Mouse (Mus musculus) myocyte (in vitro differentiated cells): ENCODE measurements around the gene Tbcel.

ENCODE experiments used
- CEBPB ChIP-seq: IDR thresholded peaks from 2 replicates; pipeline ENCODE4 v1.6.1; 2011; ENCODE audit warnings: mild to moderate bottlenecking, moderate library complexity; ENCODE audit not compliant: poor library complexity, insufficient read depth, severe bottlenecking
- E2F4 ChIP-seq: IDR thresholded peaks from one replicate; pipeline ENCODE4 v1.6.1; 2011; ENCODE audit warnings: mild to moderate bottlenecking, control low read depth, moderate library complexity; ENCODE audit not compliant: insufficient read depth
- MAX ChIP-seq: IDR thresholded peaks from one replicate; pipeline ENCODE4 v1.6.1; 2011; ENCODE audit warnings: low read depth, mild to moderate bottlenecking, control low read depth
- POLR2A ChIP-seq: IDR thresholded peaks from one replicate; pipeline ENCODE4 v1.6.1; 2011; ENCODE audit warnings: low read depth, mild to moderate bottlenecking, control low read depth, moderate library complexity; ENCODE audit not compliant: insufficient read length
- POLR2AphosphoS2 ChIP-seq: IDR thresholded peaks from one replicate; pipeline ENCODE4 v1.6.1; 2011; ENCODE audit warnings: low read depth, control low read depth; ENCODE audit not compliant: insufficient read length
- REST ChIP-seq: IDR thresholded peaks from one replicate; pipeline ENCODE4 v1.6.1; 2011; ENCODE audit warnings: mild to moderate bottlenecking, control low read depth, moderate library complexity; ENCODE audit not compliant: insufficient read depth, insufficient read length
- SRF ChIP-seq: IDR thresholded peaks from one replicate; pipeline ENCODE4 v1.6.1; 2011; ENCODE audit warnings: low read depth; ENCODE audit not compliant: control insufficient read depth, insufficient read length
- TCF12 ChIP-seq: IDR thresholded peaks from one replicate; pipeline ENCODE4 v1.6.1; 2011; ENCODE audit warnings: mild to moderate bottlenecking, control low read depth; ENCODE audit not compliant: poor library complexity, insufficient read depth, severe bottlenecking
- TCF3 ChIP-seq: IDR thresholded peaks from one replicate; pipeline ENCODE4 v1.6.1; 2011; ENCODE audit warnings: low read depth, control low read depth; ENCODE audit not compliant: insufficient read length
- USF1 ChIP-seq: IDR thresholded peaks from one replicate; pipeline ENCODE4 v1.6.1; 2011; ENCODE audit warnings: low read depth, mild to moderate bottlenecking, control low read depth, moderate library complexity

DNA sequence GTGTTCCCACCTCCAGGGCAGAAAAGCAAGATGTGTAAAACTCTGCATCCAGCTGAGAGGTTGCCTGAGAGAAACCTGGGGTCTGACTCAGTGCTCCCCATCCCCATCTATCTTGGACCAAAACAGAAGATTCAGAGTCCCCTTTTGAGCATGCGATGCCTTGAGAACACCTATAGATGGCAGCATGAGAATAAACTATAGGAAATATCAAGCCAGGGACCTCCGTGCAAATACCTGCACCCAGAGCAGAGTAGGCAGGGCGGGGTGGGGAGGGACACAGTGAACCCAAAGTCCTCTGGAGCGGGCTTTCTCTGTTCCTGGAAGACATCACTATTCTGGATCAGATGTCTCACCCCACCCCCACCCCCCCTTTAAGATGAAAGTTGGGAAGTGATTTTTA lies 119.1 kb downstream of the Tbcel start:
- TF ChIP-seq USF1 (no peak), POLR2AphosphoS2 (no peak), CEBPB (no peak), E2F4 (no peak), REST (no peak), TCF3 (no peak), MAX (no peak), POLR2A (no peak), TCF12 (no peak), SRF (no peak)
